Mouse (Mus musculus) ovary, postnatal 36 days (tissue): ENCODE data around the gene Gm20867.
"Not testable (repeated sequence)": the region's sequence is repeated elsewhere in the genome, so short reads cannot be mapped to it uniquely, and the experiment has no call there.

ENCODE experiments used
- DNase-seq: peaks from one replicate; pipeline ENCODE4 v3.0.0; 2022; ENCODE audit warnings: low spot score, mixed read lengths

Gene Gm20867

GRCm38 (mm10) chrY:77963104-77963503 lies at the start of gene Gm20867:
Gm20867 (minus strand) TSS chrY:77963204.
- not testable (repeated sequence) for DNase-seq
